Mouse (Mus musculus): Measurements from ENCODE around the gene Klhdc8a.

The Klhdc8a gene

GRCm38 (mm10) chr1:132290921-132291675 lies 7.3 kb upstream of the Klhdc8a start:
- DNase-seq (ENCODE audit: low read depth, low spot score), result no peak

DNA sequence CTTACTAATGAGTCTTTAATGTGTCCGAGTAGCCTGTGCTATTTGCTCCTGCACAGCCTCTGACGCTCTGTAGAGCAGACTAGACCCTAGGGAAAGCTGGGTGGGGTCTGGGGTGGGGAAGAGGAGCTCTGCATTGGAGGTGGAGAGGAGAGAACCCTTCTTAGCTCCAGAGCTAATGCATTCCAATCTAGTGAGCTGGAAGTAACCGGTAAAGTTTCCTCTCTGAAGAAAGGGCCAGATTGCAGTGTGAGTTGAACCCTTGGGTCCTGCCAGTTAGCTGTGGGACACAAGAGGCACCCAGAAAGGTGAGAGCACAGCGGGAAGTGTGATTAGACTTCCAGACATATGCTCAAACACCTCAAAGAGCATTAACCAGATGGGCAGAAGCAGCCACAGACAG lies 6.7 kb upstream of the Klhdc8a start:
- DNase-seq (ENCODE audit: low read depth, low spot score), result no peak

- no peak for DNase-seq (ENCODE audit: low read depth, low spot score)
Observed at GRCm38 (mm10) chr1:132292318-132293129, 5.9 kb upstream of the Klhdc8a start.

DNA sequence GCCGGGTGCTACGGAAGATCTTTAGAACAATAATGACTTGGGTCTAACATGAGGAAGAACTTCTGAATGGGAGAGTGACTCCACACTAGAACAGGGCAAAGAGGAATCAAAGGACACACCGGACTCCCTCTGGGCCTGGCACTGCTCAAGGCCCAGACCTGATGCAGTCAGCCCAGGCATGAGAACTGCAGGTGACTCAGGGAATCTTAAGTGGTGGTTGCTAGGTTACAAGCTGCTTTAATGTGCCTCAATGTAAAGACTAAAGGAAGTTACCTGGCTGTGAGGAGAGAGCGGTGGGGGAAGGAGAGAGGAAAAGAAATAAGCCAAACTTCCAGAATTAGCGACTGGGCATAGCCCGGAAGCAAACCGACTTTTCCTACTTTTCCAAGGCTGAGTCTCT lies 2.9 kb upstream of the Klhdc8a start:
- no peak for DNase-seq (ENCODE audit: low read depth, low spot score)

GRCm38 (mm10) chr1:132296051-132296450 lies 2.4 kb upstream of the Klhdc8a start:
- no peak for DNase-seq (ENCODE audit: low read depth, low spot score)

- no peak for DNase-seq (ENCODE audit: low read depth, low spot score)
Observed at GRCm38 (mm10) chr1:132298801-132299464, 507 bp downstream of the Klhdc8a start.

DNA sequence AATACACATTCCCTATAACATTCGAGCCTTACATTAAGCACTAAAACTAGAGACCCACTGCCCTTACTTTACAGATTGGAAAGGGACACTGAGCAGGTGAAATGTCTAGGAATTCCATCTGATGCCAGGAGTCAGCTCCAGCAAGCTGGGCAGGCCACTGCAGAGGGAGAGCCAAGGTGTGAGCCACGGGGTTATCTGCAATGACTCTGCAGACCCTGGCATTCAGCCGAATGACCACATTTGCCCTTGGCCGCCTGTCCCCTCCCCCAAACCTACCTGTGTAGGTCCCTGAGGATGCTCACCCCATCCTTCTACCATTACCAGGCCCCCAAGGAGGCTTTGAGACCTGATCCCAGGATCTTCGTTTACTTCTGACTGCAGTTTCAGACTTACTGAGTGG lies 1.3 kb downstream of the Klhdc8a start:
- DNase-seq (ENCODE audit: low read depth, low spot score), result no peak

DNA sequence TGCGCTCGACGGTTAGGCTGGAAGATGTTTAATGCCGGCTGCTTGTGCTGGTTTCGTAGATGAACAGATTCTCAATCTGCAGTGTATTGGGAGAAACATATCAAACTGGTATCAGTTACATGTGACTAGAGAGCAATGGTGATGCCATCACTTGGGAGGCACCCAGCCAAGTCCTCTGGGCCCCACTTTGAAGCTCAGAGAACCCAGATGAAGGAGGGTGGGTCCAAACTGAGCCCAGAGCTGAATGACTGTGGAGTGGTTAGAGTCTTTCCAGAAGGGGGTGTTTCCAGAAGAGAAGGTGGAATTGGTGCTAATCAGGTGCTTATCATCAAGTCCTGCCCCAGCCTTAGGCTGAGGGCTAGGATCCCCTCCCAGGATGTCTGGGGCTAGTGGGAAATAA lies 2.8 kb downstream of the Klhdc8a start:
- no peak for DNase-seq (ENCODE audit: low read depth, low spot score)

- no peak for DNase-seq (ENCODE audit: low read depth, low spot score)
Observed at GRCm38 (mm10) chr1:132302341-132302866, 4.0 kb downstream of the Klhdc8a start.

- no peak for DNase-seq (ENCODE audit: low read depth, low spot score)
Observed at GRCm38 (mm10) chr1:132304618-132305214, 6.3 kb downstream of the Klhdc8a start.

- DNase-seq (ENCODE audit: low read depth, low spot score), result no peak
Observed at GRCm38 (mm10) chr1:132306160-132306559, 7.7 kb downstream of the Klhdc8a start.

GRCm38 (mm10) chr1:132306808-132307207 lies 8.4 kb downstream of the Klhdc8a start:
- no peak for DNase-seq (ENCODE audit: low read depth, low spot score)

GRCm38 (mm10) chr1:132307962-132308361 lies 9.5 kb downstream of the Klhdc8a start:
- DNase-seq (ENCODE audit: low read depth, low spot score), result no peak

DNA sequence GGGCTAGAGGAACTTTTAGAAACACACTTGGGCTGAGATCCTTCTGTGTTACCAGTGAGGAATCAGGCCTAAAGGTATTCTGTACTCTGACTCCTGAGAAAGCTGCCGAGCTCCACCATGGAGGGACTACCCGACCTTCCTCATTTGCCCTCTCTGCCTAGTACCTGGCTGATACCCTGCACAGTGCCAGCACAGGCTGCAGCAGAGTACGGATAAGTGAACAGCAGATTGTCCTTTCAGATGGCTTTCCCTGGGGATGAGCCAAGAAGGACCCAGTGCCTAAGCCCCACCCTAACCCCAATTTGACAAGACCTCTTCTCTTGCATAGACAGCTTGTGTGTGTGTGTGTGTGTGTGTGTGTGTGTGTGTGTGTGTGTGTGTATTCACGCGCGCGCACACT lies 10.2 kb downstream of the Klhdc8a start:
- no peak for DNase-seq (ENCODE audit: low read depth, low spot score)

- no peak for DNase-seq (ENCODE audit: low read depth, low spot score)
Observed at GRCm38 (mm10) chr1:132310754-132311153, 12.3 kb downstream of the Klhdc8a start.

DNA sequence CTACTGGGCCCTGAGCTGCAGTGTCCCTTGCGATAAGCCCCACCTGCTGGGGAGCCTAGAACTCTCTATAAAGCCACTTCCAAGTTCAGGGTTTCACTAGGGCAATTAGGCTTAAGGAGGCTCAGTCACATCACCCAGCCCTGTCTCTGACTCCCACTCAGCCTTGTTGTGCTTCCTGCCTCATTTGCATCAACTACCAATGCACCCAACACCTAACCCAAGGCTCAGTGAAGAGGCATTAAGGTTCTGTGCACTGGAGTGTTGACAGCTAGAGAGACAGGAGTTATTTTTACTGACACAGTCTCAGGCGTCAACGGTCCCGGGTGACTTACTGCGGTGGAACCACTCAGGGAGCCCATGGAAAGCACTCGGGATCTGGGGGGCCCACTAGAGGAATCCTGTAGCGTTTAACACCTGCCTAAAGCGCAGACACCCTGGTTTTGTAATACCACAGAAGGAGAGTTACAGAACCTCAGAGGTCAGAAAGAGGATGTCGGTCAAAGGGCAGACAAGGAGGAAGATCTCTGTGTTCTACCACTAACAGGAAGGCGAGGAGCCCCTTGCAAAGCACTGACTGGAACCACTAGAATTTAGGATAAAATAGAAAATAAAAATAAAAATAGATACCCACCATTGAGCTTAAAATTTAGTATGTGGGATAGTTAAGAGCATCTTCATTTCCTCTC lies 12.9 kb downstream of the Klhdc8a start:
- DNase-seq (ENCODE audit: low read depth, low spot score), result no peak

- no peak for DNase-seq (ENCODE audit: low read depth, low spot score)
Observed at GRCm38 (mm10) chr1:132312043-132312442, 13.6 kb downstream of the Klhdc8a start.

- peak; percentile 51 for DNase-seq (ENCODE audit: low read depth, low spot score)
Observed at GRCm38 (mm10) chr1:132312703-132313102, 14.3 kb downstream of the Klhdc8a start.

GRCm38 (mm10) chr1:132315889-132316624 lies 17.6 kb downstream of the Klhdc8a start, which contains the start of gene Nuak2:
Gene Nuak2, plus strand, starts transcription at chr1:132316126.
- peak; percentile 66 for DNase-seq (ENCODE audit: low read depth, low spot score)

- no peak for DNase-seq (ENCODE audit: low read depth, low spot score)
Observed at GRCm38 (mm10) chr1:132316625-132316994, 18.2 kb downstream of the Klhdc8a start.

All from skeletal muscle tissue, adult 2 months (tissue).